Mouse (Mus musculus): ENCODE data around the gene Cenpo. TPM values are rescaled to one million over a fixed set of nuclear protein-coding genes. Genes with fewer than 3 reads are reported as not detected.

Cenpo gene
- total and polyA plus RNA-seq, 3 experiments = 19.3 to 32.7 (median 25.4) TPM

DNA sequence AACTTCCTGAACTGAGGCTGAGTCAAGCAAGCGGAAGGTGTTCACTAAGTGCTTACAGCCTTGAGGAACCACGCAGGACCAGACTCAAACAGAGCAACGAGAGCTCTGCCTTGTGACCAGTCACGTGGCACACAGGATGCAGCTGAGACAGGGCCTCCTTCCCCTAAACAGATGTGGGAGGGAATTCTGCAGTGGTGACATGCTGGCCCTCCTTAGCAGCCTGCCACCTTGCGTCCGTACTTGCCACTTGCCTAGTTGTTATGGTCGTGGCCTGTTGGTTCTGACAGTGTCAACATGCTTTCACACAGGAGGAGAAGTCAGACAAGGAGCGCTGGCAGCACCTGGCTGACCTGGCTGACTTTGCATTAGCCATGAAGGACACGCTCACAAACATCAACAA lies 22.9 kb downstream of the Cenpo start:
- Histone ChIP-seq H3K9ac (ENCODE audit: insufficient read depth, low read depth) (no peak overlapping the region), H3K4me2 (ENCODE audit: insufficient read depth, low read depth, poor library complexity, severe bottlenecking) (no peak overlapping the region), H3K27ac (ENCODE audit: insufficient read depth, low read depth) (no peak overlapping the region), H3K4me1 (ENCODE audit: control insufficient read depth in 1 of 2, insufficient read depth in 2 of 2) (peaks cover 10 to 34% of the 10 kb centered on the region in 2 experiments), H3K9me3 (replicated peaks; ENCODE audit: low read length) (no peaks in the 10 kb centered on the region), H3K27me3 (replicated peaks) (no peaks in the 10 kb centered on the region), H3K4me3 (replicated peaks in 1 of 3; ENCODE audit: low read depth in 2 of 3, low read length in 2 of 3, poor library complexity in 1 of 3) (no peak overlapping the region), H3K36me3 (replicated peaks in 1 of 2; ENCODE audit: control insufficient read depth in 1 of 2, insufficient read depth in 1 of 2, low read length in 1 of 2) (peaks cover 29 to 72% of the 10 kb centered on the region in 2 experiments), H3K79me2 (replicated peaks; ENCODE audit: control insufficient read depth, extremely low read depth, insufficient read depth, poor library complexity, severe bottlenecking) (no peaks in the 10 kb centered on the region)
- peak; percentile 73 for DNase-seq (ENCODE audit: extremely low read depth)
- TF ChIP-seq NELFE (IDR thresholded peaks at IDR 0.05; ENCODE audit: low read depth, low read length) = no peak
- TF ChIP-seq ZKSCAN1 (IDR thresholded peaks at IDR 0.05; ENCODE audit: borderline replicate concordance, low read depth, low read length) = no peak
- TF ChIP-seq PAX5 (IDR thresholded peaks at IDR 0.05; ENCODE audit: low read length) = no peak
- TF ChIP-seq MXI1 (IDR thresholded peaks at IDR 0.05; ENCODE audit: low read depth, low read length) = no peak
- TF ChIP-seq BHLHE40 (IDR thresholded peaks at IDR 0.05; ENCODE audit: low read depth, low read length) = peak; percentile 87
- no peak for TF ChIP-seq ZNF384 (IDR thresholded peaks at IDR 0.05; ENCODE audit: low read depth, low read length)
- TF ChIP-seq MAX (IDR thresholded peaks at IDR 0.05; ENCODE audit: low read length) = peak; percentile 86
- TF ChIP-seq ETS1 (conservative IDR thresholded peaks at IDR 0.05; ENCODE audit: low read depth, low read length) = peak; percentile 84
- no peak for TF ChIP-seq ELF1 (IDR thresholded peaks at IDR 0.05; ENCODE audit: low read depth, low read length)
- TF ChIP-seq RCOR1 (conservative IDR thresholded peaks at IDR 0.05; ENCODE audit: low read depth, low read length) = no peak
- TF ChIP-seq MAZ (IDR thresholded peaks at IDR 0.05; ENCODE audit: low read depth, low read length) = no peak
- TF ChIP-seq KAT2A (IDR thresholded peaks at IDR 0.05; ENCODE audit: insufficient replicate concordance, low read length) = no peak
- no peak for TF ChIP-seq GABPA (IDR thresholded peaks at IDR 0.05; ENCODE audit: insufficient replicate concordance, low read depth, low read length)
- TF ChIP-seq EP300 (IDR thresholded peaks at IDR 0.05; ENCODE audit: low read length) = no peak
- peak in 1 of 2 experiments; percentile 34; a peak in 2 of 4 replicates for TF ChIP-seq CTCF (conservative IDR thresholded peaks at IDR 0.05 in 1 of 2, IDR thresholded peaks at IDR 0.05 in 1 of 2; ENCODE audit: low read depth in 2 of 2, low read length in 2 of 2)
- TF ChIP-seq USF2 (conservative IDR thresholded peaks at IDR 0.05; ENCODE audit: low read depth, low read length) = peak; percentile 68
- no peak for TF ChIP-seq ZMIZ1 (IDR thresholded peaks at IDR 0.05; ENCODE audit: low read depth, low read length)
- TF ChIP-seq RAD21 (IDR thresholded peaks at IDR 0.05; ENCODE audit: low read depth, low read length) = no peak
- TF ChIP-seq IRF4 (IDR thresholded peaks at IDR 0.05; ENCODE audit: low read depth, low read length) = no peak
- no peak for TF ChIP-seq JUN (IDR thresholded peaks at IDR 0.05; ENCODE audit: insufficient read depth, low read depth, low read length)
- no peak for TF ChIP-seq NRF1 (IDR thresholded peaks at IDR 0.05; ENCODE audit: low read depth, low read length)
- TF ChIP-seq MAFK (IDR thresholded peaks at IDR 0.05; ENCODE audit: insufficient replicate concordance, low read length) = no peak
- no peak for TF ChIP-seq TBP (conservative IDR thresholded peaks at IDR 0.05; ENCODE audit: low read depth, low read length)
- no peak for TF ChIP-seq JUND (conservative IDR thresholded peaks at IDR 0.05; ENCODE audit: low read depth, low read length)
- TF ChIP-seq CHD1 (IDR thresholded peaks at IDR 0.05; ENCODE audit: low read depth, low read length) = no peak
- TF ChIP-seq TCF12 (IDR thresholded peaks at IDR 0.05; ENCODE audit: low read depth, low read length) = 0 out of 2 replicates have a peak, but pooled peaks have one; percentile 13
- TF ChIP-seq E2F4 (IDR thresholded peaks at IDR 0.05; ENCODE audit: insufficient replicate concordance, low read depth, low read length) = no peak
- TF ChIP-seq SMC3 (IDR thresholded peaks at IDR 0.05; ENCODE audit: low read depth, low read length) = peak; percentile 18; the same call in 1 of the 2 replicates
- TF ChIP-seq SIN3A (IDR thresholded peaks at IDR 0.05; ENCODE audit: low read length) = no peak
- TF ChIP-seq MEF2A (IDR thresholded peaks at IDR 0.05; ENCODE audit: borderline replicate concordance, low read depth, low read length) = no peak
- peak; percentile 70 for TF ChIP-seq USF1 (IDR thresholded peaks at IDR 0.05; ENCODE audit: low read depth, low read length)
- no peak for TF ChIP-seq MYC (IDR thresholded peaks at IDR 0.05; ENCODE audit: low read depth, low read length)
- no peak for TF ChIP-seq ZC3H11A (IDR thresholded peaks at IDR 0.05; ENCODE audit: low read depth, low read length)
- TF ChIP-seq POLR2A (IDR thresholded peaks at IDR 0.05; ENCODE audit: low read depth, low read length) = no peak
- TF ChIP-seq HCFC1 (IDR thresholded peaks at IDR 0.05; ENCODE audit: low read depth, low read length) = no peak
- TF ChIP-seq UBTF (IDR thresholded peaks at IDR 0.05; ENCODE audit: low read depth, low read length) = no peak
- no peak for TF ChIP-seq CHD2 (IDR thresholded peaks at IDR 0.05; ENCODE audit: low read length)
- no peak for TF ChIP-seq POLR2AphosphoS2 (IDR thresholded peaks at IDR 0.05; ENCODE audit: low read depth, low read length)
- in situ Hi-C loops (cut with MboI; ENCODE audit: low pct_ligation_motif_present, low pct_unique_long_range_greater_than_20kb, low sequenced_read_pairs) (no loop called here), dilution Hi-C loops (cut with MboI; ENCODE audit: extremely low pct_ligation_motif_present, extremely low pct_unique_long_range_greater_than_20kb, low sequenced_read_pairs) (no loop called here)

Measured in CH12.LX (cell line).